Mouse (Mus musculus): ENCODE data around the gene Dpep3. TPM values are rescaled to one million over a fixed set of nuclear protein-coding genes. Genes with fewer than 3 reads are reported as not detected.

Gene Dpep3
- polyA plus RNA-seq, 1 experiment from 2014 or later: not detected

GRCm38 (mm10) chr8:105930602-105931001 lies 48.6 kb downstream of the Dpep3 start:
- Histone ChIP-seq H3K4me3 (ENCODE audit: low read length) (no peak overlapping the region), H3K27ac (ENCODE audit: low read length) (no peak overlapping the region), H3K9ac (replicated peaks; ENCODE audit: low read length) (no peak overlapping the region; the same call in 1 of the 2 replicates), H3K27me3 (ENCODE audit: insufficient read depth, low read length) (no peaks in the 10 kb centered on the region), H3K36me3 (ENCODE audit: insufficient read depth, low read length) (peaks cover 17% of the 10 kb centered on the region; the same call in 1 of the 2 replicates), H3K9me3 (ENCODE audit: low read length) (no peaks in the 10 kb centered on the region), H3K4me1 (ENCODE audit: insufficient read depth, low read length) (no peaks in the 10 kb centered on the region), H3K4me2 (replicated peaks; ENCODE audit: low read depth, low read length) (no peak overlapping the region)
- WGBS: 20% methylated on average over 8 of the region's 8 CpGs
- peak; percentile 66; the same call in 1 of the 2 replicates for ATAC-seq (ENCODE audit: low FRiP score, low TSS enrichment)

GRCm38 (mm10) chr8:105925123-105925522 lies 54.1 kb downstream of the Dpep3 start:
- H3K36me3 ChIP-seq (ENCODE audit: insufficient read depth, low read length): peaks cover 9% of the 10 kb centered on the region; the same call in 1 of the 2 replicates
- no peaks in the 10 kb centered on the region for H3K27me3 ChIP-seq (ENCODE audit: insufficient read depth, low read length)
- no peak overlapping the region for H3K9ac ChIP-seq (replicated peaks; ENCODE audit: low read length)
- H3K9me3 ChIP-seq (ENCODE audit: low read length): no peaks in the 10 kb centered on the region
- no peak for ATAC-seq (ENCODE audit: low FRiP score, low TSS enrichment)
- no peak overlapping the region for H3K4me3 ChIP-seq (ENCODE audit: low read length)
- no peaks in the 10 kb centered on the region for H3K4me1 ChIP-seq (ENCODE audit: insufficient read depth, low read length)
- no peak overlapping the region for H3K4me2 ChIP-seq (replicated peaks; ENCODE audit: low read depth, low read length)
- H3K27ac ChIP-seq (ENCODE audit: low read length): no peak overlapping the region
- WGBS: 69% methylated on average over 3 of the region's 3 CpGs

Small RNAs within 50 kb of the gene (microRNA-seq; reads per million reads assigned to microRNA genes)
- gene Mir7074: not detected

Other genes with a start within 250 kb of the Dpep3 start
- 24.9 and 25.7 TPM in 2 replicates for gene Gfod2, start 220.8 kb downstream of the Dpep3 start, polyA plus RNA-seq (2015; fragmentation: Nextera tagmentation; extraction: Ambion mirVana)
- gene Ranbp10, start 152.1 kb downstream of the Dpep3 start, polyA plus RNA-seq (2015; fragmentation: Nextera tagmentation; extraction: Ambion mirVana): 10.7 and 13.3 TPM in 2 replicates
- gene Tsnaxip1, start 151.7 kb downstream of the Dpep3 start, polyA plus RNA-seq (2015; fragmentation: Nextera tagmentation; extraction: Ambion mirVana): 0.21 and 0.24 TPM in 2 replicates
- gene Cenpt, start 126.2 kb downstream of the Dpep3 start, polyA plus RNA-seq (2015; fragmentation: Nextera tagmentation; extraction: Ambion mirVana): 44.7 and 46.3 TPM in 2 replicates
- 65.2 and 66.1 TPM in 2 replicates for gene Thap11, start 124.3 kb downstream of the Dpep3 start, polyA plus RNA-seq (2015; fragmentation: Nextera tagmentation; extraction: Ambion mirVana)
- 186 and 242 TPM in 2 replicates for gene Nutf2, start 118.8 kb downstream of the Dpep3 start, polyA plus RNA-seq (2015; fragmentation: Nextera tagmentation; extraction: Ambion mirVana)
- 58.8 and 61.1 TPM in 2 replicates for gene Edc4, start 98.5 kb downstream of the Dpep3 start, polyA plus RNA-seq (2015; fragmentation: Nextera tagmentation; extraction: Ambion mirVana)
- gene Nrn1l, start 85.9 kb downstream of the Dpep3 start, polyA plus RNA-seq (2015; fragmentation: Nextera tagmentation; extraction: Ambion mirVana): 0.53 and 0.85 TPM in 2 replicates
- gene Pskh1, start 79.0 kb downstream of the Dpep3 start, polyA plus RNA-seq (2015; fragmentation: Nextera tagmentation; extraction: Ambion mirVana): 44.3 and 46.7 TPM in 2 replicates
- gene Ctrl, start 45.6 kb downstream of the Dpep3 start, polyA plus RNA-seq (2015; fragmentation: Nextera tagmentation; extraction: Ambion mirVana): 0.82 and 1.8 TPM in 2 replicates
- 33.3 and 46.5 TPM in 2 replicates for gene Psmb10, start 41.0 kb downstream of the Dpep3 start, polyA plus RNA-seq (2015; fragmentation: Nextera tagmentation; extraction: Ambion mirVana)
- 1.3 and 1.8 TPM in 2 replicates for gene Lcat, start 36.0 kb downstream of the Dpep3 start, polyA plus RNA-seq (2015; fragmentation: Nextera tagmentation; extraction: Ambion mirVana)
- 36.1 and 36.2 TPM in 2 replicates for gene Slc12a4, start 13.3 kb downstream of the Dpep3 start, polyA plus RNA-seq (2015; fragmentation: Nextera tagmentation; extraction: Ambion mirVana)
- 19.7 and 24.6 TPM in 2 replicates for gene Dus2, start 11.9 kb upstream of the Dpep3 start, polyA plus RNA-seq (2015; fragmentation: Nextera tagmentation; extraction: Ambion mirVana)
- not detected in 2 replicates for gene Dpep2nb, start 26.5 kb upstream of the Dpep3 start, polyA plus RNA-seq (2015; fragmentation: Nextera tagmentation; extraction: Ambion mirVana)
- 19.8 and 21.2 TPM in 2 replicates for gene Ddx28, start 32.5 kb upstream of the Dpep3 start, polyA plus RNA-seq (2015; fragmentation: Nextera tagmentation; extraction: Ambion mirVana)
- gene Nfatc3, start 79.4 kb upstream of the Dpep3 start, polyA plus RNA-seq (2015; fragmentation: Nextera tagmentation; extraction: Ambion mirVana): 5.7 and 6.7 TPM in 2 replicates
- gene Esrp2, start 157.5 kb upstream of the Dpep3 start, polyA plus RNA-seq (2015; fragmentation: Nextera tagmentation; extraction: Ambion mirVana): 24.3 and 28.5 TPM in 2 replicates
- 14.9 and 15.6 TPM in 2 replicates for gene Pla2g15, start 171.0 kb upstream of the Dpep3 start, polyA plus RNA-seq (2015; fragmentation: Nextera tagmentation; extraction: Ambion mirVana)
- gene Slc7a6, start 189.4 kb upstream of the Dpep3 start, polyA plus RNA-seq (2015; fragmentation: Nextera tagmentation; extraction: Ambion mirVana): 49.9 and 52.4 TPM in 2 replicates
- 32.2 and 32.4 TPM in 2 replicates for gene Slc7a6os, start 231.5 kb upstream of the Dpep3 start, polyA plus RNA-seq (2015; fragmentation: Nextera tagmentation; extraction: Ambion mirVana)
- 54.8 and 55.3 TPM in 2 replicates for gene Prmt7, start 231.5 kb upstream of the Dpep3 start, polyA plus RNA-seq (2015; fragmentation: Nextera tagmentation; extraction: Ambion mirVana)

Data from kidney, embryonic 16.5 days (tissue).